Mouse (Mus musculus) olfactory bulb, adult 2 months (tissue): ENCODE data around the gene Nags. TPM values are rescaled to one million over a fixed set of nuclear protein-coding genes. Genes with fewer than 3 reads are reported as not detected.

Experiments used
- H3K27ac ChIP-seq: fragments of 200-500 bp; 2 replicates; pipeline ENCODE4 v1.5.1; 2012; ENCODE audit warnings: low read depth, low read length; ENCODE audit not compliant: insufficient read depth
- H3K4me1 ChIP-seq: fragments of 200-500 bp; 2 replicates; pipeline ENCODE4 v1.6.1; 2012; ENCODE audit warnings: low read length; ENCODE audit not compliant: control insufficient read depth, insufficient read depth
- H3K4me3 ChIP-seq: fragments of 200-500 bp; 2 replicates; pipeline ENCODE4 v1.5.1; 2012; ENCODE audit warnings: mild to moderate bottlenecking, low read depth, low read length, moderate library complexity; ENCODE audit not compliant: insufficient read depth
- CTCF ChIP-seq: fragments of 200-500 bp; IDR thresholded peaks from 2 replicates; pipeline ENCODE4 v1.5.1; 2012; ENCODE audit warnings: low read depth, mild to moderate bottlenecking, low read length, moderate library complexity; ENCODE audit not compliant: insufficient read depth
- POLR2A ChIP-seq: fragments of 200-500 bp; IDR thresholded peaks from 2 replicates; pipeline ENCODE4 v1.6.1; 2012; ENCODE audit warnings: mild to moderate bottlenecking, low read depth, low read length, moderate library complexity; ENCODE audit not compliant: insufficient read depth
- WGBS: fragments of 180-500 bp; shearing (Covaris S2); methylation state at CpG from one replicate; pipeline ENCODE4 v1.1.7; 2018; 5-methylcytosine and 5-hydroxymethylcytosine counted together
- polyA plus RNA-seq: library from polyadenylated mRNA; stranded (reverse); fragments of >200 nt; gene quantifications from 2 replicates; pipeline ENCODE4 v1.2.4, GENCODE M21; 2012; ENCODE audit warnings: low replicate concordance; ENCODE audit not compliant: missing spikeins, insufficient read depth, insufficient read length

The Nags gene
- polyA plus RNA-seq, 1 experiment, result not detected

GRCm38 (mm10) chr11:102168689-102169088 lies 23.4 kb downstream of the Nags start:
- H3K4me3 ChIP-seq, result no peak overlapping the region
- TF ChIP-seq POLR2A (no peak), CTCF (no peak)
- H3K4me1 ChIP-seq, result no peaks in the 10 kb centered on the region
- no peak overlapping the region for H3K27ac ChIP-seq
- 66% methylated on average over 5 of the region's 5 CpGs for WGBS

DNA sequence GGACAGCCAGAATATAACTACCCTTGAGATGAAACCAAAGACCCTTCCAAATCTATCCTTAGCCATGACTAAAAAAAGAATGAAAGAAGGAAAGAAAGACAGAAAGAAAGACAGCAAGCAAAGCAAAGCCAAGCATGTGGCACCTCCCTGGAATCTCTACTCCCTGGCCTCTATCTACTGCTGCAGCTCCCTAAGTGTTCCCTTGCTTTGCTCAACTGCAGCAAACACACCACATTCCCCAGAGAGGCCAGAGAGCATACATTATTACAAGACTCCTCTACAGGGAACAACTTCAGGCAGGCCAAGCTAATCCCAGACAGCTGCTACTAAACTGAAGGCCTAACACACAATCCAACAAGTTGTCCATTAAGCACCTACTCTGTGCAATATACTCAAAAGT lies 34.5 kb downstream of the Nags start:
- Histone ChIP-seq H3K4me1 (peaks cover 2% of the 10 kb centered on the region; the same call in 1 of the 2 replicates), H3K27ac (no peak overlapping the region), H3K4me3 (no peak overlapping the region)
- TF ChIP-seq CTCF (no peak), POLR2A (no peak)

GRCm38 (mm10) chr11:102184253-102184645 lies 38.9 kb downstream of the Nags start:
- WGBS, result 3% methylated on average over 7 of the region's 7 CpGs
- Histone ChIP-seq H3K4me3 (peak overlapping the region; percentile 99), H3K4me1 (peaks cover 2% of the 10 kb centered on the region; the same call in 1 of the 2 replicates), H3K27ac (no peak overlapping the region)
- TF ChIP-seq CTCF (no peak), POLR2A (no peak)

GRCm38 (mm10) chr11:102184646-102185495 lies 39.6 kb downstream of the Nags start, which contains the start of gene Lsm12:
TSS of gene Lsm12 (minus strand) at chr11:102185296.
- Histone ChIP-seq H3K27ac (peak within 1 kb of the TSS; percentile 97), H3K4me3 (peak within 1 kb of the TSS; percentile 99), H3K4me1 (peaks cover 7% of the 10 kb centered on the region)
- TF ChIP-seq CTCF (no peak), POLR2A (peak; percentile 91)
- WGBS, result under 1% methylated on average over 69 of the region's 70 CpGs

GRCm38 (mm10) chr11:102185677-102186076 lies 40.4 kb downstream of the Nags start:
- H3K27ac ChIP-seq, result no peak overlapping the region
- no peak overlapping the region for H3K4me3 ChIP-seq
- 9% methylated on average over 3 of the region's 3 CpGs for WGBS
- H3K4me1 ChIP-seq, result peaks cover 9% of the 10 kb centered on the region
- TF ChIP-seq CTCF (no peak), POLR2A (no peak)

DNA sequence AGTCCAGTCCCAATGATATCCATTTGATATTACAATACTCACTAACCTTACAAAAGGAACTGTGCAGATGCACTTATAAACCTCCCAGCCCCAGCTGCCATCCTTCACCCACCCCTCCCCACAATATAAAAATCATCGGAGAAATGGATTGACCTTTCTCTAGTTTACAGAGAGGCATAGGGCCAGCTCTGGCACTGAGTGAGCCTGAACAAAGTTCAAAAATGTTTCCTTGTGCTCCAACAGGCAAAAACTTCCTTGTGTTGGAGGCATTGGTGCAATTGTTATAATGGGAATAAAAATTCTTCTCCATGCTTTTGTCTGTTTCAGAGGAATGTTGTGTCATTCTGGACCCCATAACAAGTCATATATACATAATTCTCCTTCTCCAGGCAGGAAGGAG lies 40.9 kb downstream of the Nags start:
- TF ChIP-seq POLR2A, result no peak
- no peak for TF ChIP-seq CTCF
- Histone ChIP-seq H3K4me3 (no peak overlapping the region), H3K27ac (no peak overlapping the region), H3K4me1 (peaks cover 10% of the 10 kb centered on the region)
- 74% methylated on average over 1 of the region's 1 CpGs for WGBS

- H3K27ac ChIP-seq, result peak overlapping the region; percentile 74; the same call in 1 of the 2 replicates
- H3K4me1 ChIP-seq, result peaks cover 8% of the 10 kb centered on the region
- H3K4me3 ChIP-seq, result peak overlapping the region; percentile 84
- 62% methylated on average over 6 of the region's 6 CpGs for WGBS
- TF ChIP-seq CTCF, result no peak
- TF ChIP-seq POLR2A, result no peak
Measured at GRCm38 (mm10) chr11:102188980-102189379, 43.7 kb downstream of the Nags start.

GRCm38 (mm10) chr11:102189461-102190436 lies 44.4 kb downstream of the Nags start, which contains the start of gene G6pc3:
TSS of gene G6pc3 (plus strand) at chr11:102189620.
- Histone ChIP-seq H3K4me3 (peak within 1 kb of the TSS; percentile 84), H3K4me1 (peaks cover 8% of the 10 kb centered on the region), H3K27ac (peak within 1 kb of the TSS; percentile 74; the same call in 1 of the 2 replicates)
- no peak for TF ChIP-seq CTCF
- peak; percentile 28; the same call in 1 of the 2 replicates for TF ChIP-seq POLR2A
- 1% methylated on average over 50 of the region's 50 CpGs for WGBS

- TF ChIP-seq POLR2A (no peak), CTCF (no peak)
- Histone ChIP-seq H3K27ac (no peak overlapping the region), H3K4me3 (no peak overlapping the region), H3K4me1 (peaks cover 10% of the 10 kb centered on the region)
- 55% methylated on average over 4 of the region's 4 CpGs for WGBS
Measured at GRCm38 (mm10) chr11:102190848-102191247, 45.5 kb downstream of the Nags start.
